Mouse (Mus musculus) E14TG2a.4 (cell line): ENCODE results near the gene Fam49a.

Experiments
- CTCF ChIP-seq: conservative IDR thresholded peaks from 2 replicates; pipeline ENCODE4 v1.5.1; 2014; ENCODE audit warnings: low read length
- NANOG ChIP-seq: IDR thresholded peaks from 2 replicates; pipeline ENCODE4 v1.6.1; 2014; ENCODE audit warnings: borderline replicate concordance, low read length, mixed read lengths
- POU5F1 ChIP-seq: IDR thresholded peaks from 2 replicates; pipeline ENCODE4 v1.6.1; 2014; ENCODE audit warnings: low read length, borderline replicate concordance

DNA sequence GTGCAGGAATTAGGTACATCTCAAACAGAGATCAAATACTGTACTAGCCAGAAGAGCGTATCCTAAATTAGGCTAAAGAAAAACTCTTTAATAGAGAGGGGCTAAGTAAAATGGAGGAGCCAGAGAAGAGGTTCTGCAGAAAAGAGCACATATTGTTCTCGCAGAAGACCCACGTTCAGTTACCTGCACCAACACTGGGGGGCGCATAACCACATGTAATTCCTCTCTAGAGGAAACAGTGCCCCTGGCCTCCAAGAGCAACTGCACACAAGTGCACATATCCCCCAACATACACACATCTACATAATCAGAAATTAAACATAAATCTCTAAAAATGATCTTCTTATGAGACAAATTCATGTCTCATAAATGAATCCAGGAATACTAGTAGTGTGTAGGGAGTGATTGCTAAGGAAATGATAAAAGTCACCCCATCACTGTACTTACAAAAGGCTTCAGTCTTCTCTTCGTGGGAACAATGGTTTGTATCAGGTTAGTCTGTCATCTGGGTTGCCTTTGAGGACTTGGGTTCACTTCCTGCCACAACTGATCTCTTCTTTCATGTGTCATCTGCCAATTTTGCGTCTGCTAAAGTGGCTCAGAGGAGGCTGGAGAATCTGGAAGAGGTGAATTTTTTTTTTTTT lies 87.8 kb downstream of the Fam49a start:
- TF ChIP-seq CTCF (peak; percentile 33; the same call in 1 of the 2 replicates), POU5F1 (no peak), NANOG (no peak)
